Comparison of ENCODE assay signal across 8 mouse cellular contexts in genomic region chr4:134355841-134356452, GRCm38 (mm10). TPM values are rescaled to one million over a fixed set of nuclear protein-coding genes. Genes with fewer than 3 reads are reported as not detected.
DNase-seq lines count a peak whose midpoint lies in the region; ATAC-seq and TF ChIP-seq lines count a peak whose summit lies in the region.

No protein-coding gene starts in this region.

- DNase-seq in heart, adult 8-10 months (ENCODE audit: low spot score): peak; percentile 71
- DNase-seq in left cerebral cortex, postnatal 10 days (ENCODE audit: extremely low spot score in 1 of 2, low spot score in 2 of 2): no peak
- DNase-seq in hindbrain, postnatal 0 days (ENCODE audit: low spot score): no peak
- DNase-seq in midbrain, embryonic 10.5 days (ENCODE audit: low spot score): no peak

- no peak for TF ChIP-seq CTCF in testis, adult 2 months (IDR thresholded peaks at IDR 0.05; ENCODE audit: control insufficient read depth, insufficient read depth, insufficient replicate concordance, low read depth, low read length)
- no peak for TF ChIP-seq CTCF in hindbrain, postnatal 0 days (IDR thresholded peaks at IDR 0.05; ENCODE audit: low read depth)

- no peak for TF ChIP-seq POLR2A in testis, adult 2 months (IDR thresholded peaks at IDR 0.05; ENCODE audit: control insufficient read depth, low read depth, low read length)

- no peak for ATAC-seq in neural tube, embryonic 13.5 days (ENCODE audit: low read depth)
- no peak for ATAC-seq in neural tube, embryonic 15.5 days (ENCODE audit: low FRiP score)
- peak; percentile 47; the same call in 1 of the 2 replicates for ATAC-seq in kidney, embryonic 16.5 days (ENCODE audit: low FRiP score, low TSS enrichment)
- no peak for ATAC-seq in hindbrain, postnatal 0 days

- H3K4me2 ChIP-seq in neural tube, embryonic 13.5 days: no peak overlapping the region
- no peak overlapping the region for H3K4me2 ChIP-seq in neural tube, embryonic 15.5 days
- H3K4me2 ChIP-seq in kidney, embryonic 16.5 days (replicated peaks; ENCODE audit: low read depth, low read length): 0 out of 2 replicates have a peak overlapping the region, but pooled peaks have one; percentile 16
- no peak overlapping the region for H3K4me2 ChIP-seq in hindbrain, postnatal 0 days (ENCODE audit: low read depth, low read length)

- intact Hi-C loops in left cerebral cortex, postnatal 10 days (cut with DNase I): loop anchor here (5.0 to 10.0 kb wide), 2 partner anchors 61 to 104 kb away; partner anchors contain the start of gene Grrp1

- no peaks in the 10 kb centered on the region for H3K9me3 ChIP-seq in neural tube, embryonic 13.5 days
- H3K9me3 ChIP-seq in neural tube, embryonic 15.5 days (replicated peaks): no peaks in the 10 kb centered on the region
- no peaks in the 10 kb centered on the region for H3K9me3 ChIP-seq in kidney, embryonic 16.5 days (ENCODE audit: low read length)
- no peaks in the 10 kb centered on the region for H3K9me3 ChIP-seq in hindbrain, postnatal 0 days (ENCODE audit: low read length)
- no peaks in the 10 kb centered on the region for H3K9me3 ChIP-seq in midbrain, embryonic 10.5 days (replicated peaks)

- peaks cover 7% of the 10 kb centered on the region; the same call in 1 of the 2 replicates for H3K27me3 ChIP-seq in neural tube, embryonic 13.5 days
- H3K27me3 ChIP-seq in neural tube, embryonic 15.5 days (replicated peaks): peaks cover 5% of the 10 kb centered on the region; the same call in 1 of the 2 replicates
- no peaks in the 10 kb centered on the region for H3K27me3 ChIP-seq in kidney, embryonic 16.5 days (ENCODE audit: insufficient read depth, low read length)
- H3K27me3 ChIP-seq in testis, adult 2 months (ENCODE audit: control insufficient read depth, insufficient read depth, low read length): no peaks in the 10 kb centered on the region
- H3K27me3 ChIP-seq in hindbrain, postnatal 0 days (ENCODE audit: insufficient read depth, low read length): 0 out of 2 replicates have a peak, but pooled peaks cover 3% of the 10 kb centered on the region
- H3K27me3 ChIP-seq in midbrain, embryonic 10.5 days (ENCODE audit: low read depth, poor library complexity, severe bottlenecking): peaks cover 33% of the 10 kb centered on the region

- WGBS in neural tube, embryonic 13.5 days: 49% methylated on average over 16 of the region's 16 CpGs
- WGBS in neural tube, embryonic 15.5 days: 53% methylated on average over 16 of the region's 16 CpGs
- 18% methylated on average over 16 of the region's 16 CpGs for WGBS in kidney, embryonic 16.5 days
- 54% methylated on average over 16 of the region's 16 CpGs for WGBS in hindbrain, postnatal 0 days
- WGBS in midbrain, embryonic 10.5 days: 62% methylated on average over 16 of the region's 16 CpGs

- 0 out of 2 replicates have a peak overlapping the region, but pooled peaks have one; percentile 5 for H3K9ac ChIP-seq in neural tube, embryonic 13.5 days
- no peak overlapping the region for H3K9ac ChIP-seq in neural tube, embryonic 15.5 days (replicated peaks)
- H3K9ac ChIP-seq in kidney, embryonic 16.5 days (replicated peaks; ENCODE audit: low read length): no peak overlapping the region
- no peak overlapping the region for H3K9ac ChIP-seq in hindbrain, postnatal 0 days (replicated peaks; ENCODE audit: low read length)

- peaks cover 24% of the 10 kb centered on the region for H3K4me1 ChIP-seq in neural tube, embryonic 13.5 days (replicated peaks)
- H3K4me1 ChIP-seq in neural tube, embryonic 15.5 days: peaks cover 21% of the 10 kb centered on the region
- H3K4me1 ChIP-seq in kidney, embryonic 16.5 days (ENCODE audit: insufficient read depth, low read length): peaks cover 47% of the 10 kb centered on the region
- H3K4me1 ChIP-seq in testis, adult 2 months (ENCODE audit: control insufficient read depth, insufficient read depth, low read length): peaks cover 14% of the 10 kb centered on the region
- H3K4me1 ChIP-seq in hindbrain, postnatal 0 days (ENCODE audit: insufficient read depth, low read length): no peaks in the 10 kb centered on the region; the same call in 1 of the 2 replicates
- peaks cover 27% of the 10 kb centered on the region for H3K4me1 ChIP-seq in midbrain, embryonic 10.5 days

- no peaks in the 10 kb centered on the region for H3K36me3 ChIP-seq in neural tube, embryonic 13.5 days
- no peaks in the 10 kb centered on the region for H3K36me3 ChIP-seq in neural tube, embryonic 15.5 days
- no peaks in the 10 kb centered on the region for H3K36me3 ChIP-seq in kidney, embryonic 16.5 days (ENCODE audit: insufficient read depth, low read length)
- H3K36me3 ChIP-seq in testis, adult 2 months (ENCODE audit: control insufficient read depth, insufficient read depth, low read length): no peaks in the 10 kb centered on the region
- H3K36me3 ChIP-seq in hindbrain, postnatal 0 days (ENCODE audit: insufficient read depth, low read length): no peaks in the 10 kb centered on the region
- no peaks in the 10 kb centered on the region for H3K36me3 ChIP-seq in midbrain, embryonic 10.5 days

- H3K27ac ChIP-seq in neural tube, embryonic 13.5 days (replicated peaks): no peak overlapping the region
- no peak overlapping the region for H3K27ac ChIP-seq in neural tube, embryonic 15.5 days (replicated peaks)
- peak overlapping the region; percentile 40 for H3K27ac ChIP-seq in kidney, embryonic 16.5 days (ENCODE audit: low read length)
- H3K27ac ChIP-seq in testis, adult 2 months (ENCODE audit: control insufficient read depth, insufficient read depth, low read depth, low read length): peak overlapping the region; percentile 23; the same call in 1 of the 2 replicates
- H3K27ac ChIP-seq in hindbrain, postnatal 0 days: no peak overlapping the region
- no peak overlapping the region for H3K27ac ChIP-seq in midbrain, embryonic 10.5 days (replicated peaks)

- no peak overlapping the region for H3K4me3 ChIP-seq in neural tube, embryonic 13.5 days
- H3K4me3 ChIP-seq in neural tube, embryonic 15.5 days (replicated peaks): no peak overlapping the region
- H3K4me3 ChIP-seq in kidney, embryonic 16.5 days (ENCODE audit: low read length): no peak overlapping the region
- H3K4me3 ChIP-seq in testis, adult 2 months (ENCODE audit: control insufficient read depth, low read depth, low read length): no peak overlapping the region
- no peak overlapping the region for H3K4me3 ChIP-seq in hindbrain, postnatal 0 days (ENCODE audit: low read length)
- H3K4me3 ChIP-seq in midbrain, embryonic 10.5 days: no peak overlapping the region

RNA-seq across cellular contexts. Expression of gene Slc30a2, which starts 13.0 kb away (rescaled TPM):
- polyA plus RNA-seq in neural tube, embryonic 13.5 days (2015; fragmentation: Nextera tagmentation; extraction: Ambion mirVana): 0.15 and 0.22 TPM in 2 replicates
- 0.14 and 0.20 TPM in 2 replicates for polyA plus RNA-seq in neural tube, embryonic 15.5 days (2015; fragmentation: Nextera tagmentation; extraction: Ambion mirVana)
- under 1 TPM; 0.32 to 0.94 (median 0.55) TPM for total RNA-seq in heart, adult 8-10 months (2022)
- polyA plus RNA-seq in kidney, embryonic 16.5 days (2015; fragmentation: Nextera tagmentation; extraction: Ambion mirVana): 0.92 and 1.4 TPM in 2 replicates
- polyA plus RNA-seq in testis, adult 2 months (2012; rRNA removed): 19.1 and 21.3 TPM in 2 replicates
- total RNA-seq in left cerebral cortex, postnatal 10 days (2021): not detected
- 0.43 TPM in 1 of 2 replicates, not detected in the other for total RNA-seq in hindbrain, postnatal 0 days (2014; rRNA removed)
- 0.09 and 0.18 TPM in 2 replicates for polyA plus RNA-seq in hindbrain, postnatal 0 days (2015; fragmentation: Nextera tagmentation; extraction: Ambion mirVana)
- 0.10 TPM in 1 of 2 replicates, not detected in the other for polyA plus RNA-seq in midbrain, embryonic 10.5 days (2016; fragmentation: Nextera tagmentation; extraction: Ambion mirVana)

RNA-seq across cellular contexts. Expression of gene Extl1, which starts 27.7 kb away (rescaled TPM):
- 0.66 and 0.73 TPM in 2 replicates for polyA plus RNA-seq in neural tube, embryonic 13.5 days (2015; fragmentation: Nextera tagmentation; extraction: Ambion mirVana)
- polyA plus RNA-seq in neural tube, embryonic 15.5 days (2015; fragmentation: Nextera tagmentation; extraction: Ambion mirVana): 0.75 and 1.2 TPM in 2 replicates
- 10 to 100 TPM; 20.5 to 28.9 (median 23.9) TPM for total RNA-seq in heart, adult 8-10 months (2022)
- 0.32 and 0.61 TPM in 2 replicates for polyA plus RNA-seq in kidney, embryonic 16.5 days (2015; fragmentation: Nextera tagmentation; extraction: Ambion mirVana)
- 0.25 and 0.26 TPM in 2 replicates for polyA plus RNA-seq in testis, adult 2 months (2012; rRNA removed)
- 10 to 100 TPM; 29.6 to 31.2 TPM for total RNA-seq in left cerebral cortex, postnatal 10 days (2021)
- total RNA-seq in hindbrain, postnatal 0 days (2014; rRNA removed): 0.54 and 1.8 TPM in 2 replicates
- 0.39 and 0.66 TPM in 2 replicates for polyA plus RNA-seq in hindbrain, postnatal 0 days (2015; fragmentation: Nextera tagmentation; extraction: Ambion mirVana)
- 0.23 and 0.39 TPM in 2 replicates for polyA plus RNA-seq in midbrain, embryonic 10.5 days (2016; fragmentation: Nextera tagmentation; extraction: Ambion mirVana)

RNA-seq across cellular contexts. Expression of gene Pafah2, which starts 40.2 kb away (rescaled TPM):
- 7.4 and 8.0 TPM in 2 replicates for polyA plus RNA-seq in neural tube, embryonic 13.5 days (2015; fragmentation: Nextera tagmentation; extraction: Ambion mirVana)
- 7.5 and 8.9 TPM in 2 replicates for polyA plus RNA-seq in neural tube, embryonic 15.5 days (2015; fragmentation: Nextera tagmentation; extraction: Ambion mirVana)
- 10 to 100 TPM in 1 of 4 experiments, 1 to 10 TPM in 3; 6.8 to 10.7 (median 9.1) TPM for total RNA-seq in heart, adult 8-10 months (2022)
- polyA plus RNA-seq in kidney, embryonic 16.5 days (2015; fragmentation: Nextera tagmentation; extraction: Ambion mirVana): 19.5 and 20.1 TPM in 2 replicates
- polyA plus RNA-seq in testis, adult 2 months (2012; rRNA removed): 36.0 and 37.2 TPM in 2 replicates
- 10 to 100 TPM; 11.3 to 12.9 TPM for total RNA-seq in left cerebral cortex, postnatal 10 days (2021)
- 12.1 and 17.9 TPM in 2 replicates for total RNA-seq in hindbrain, postnatal 0 days (2014; rRNA removed)
- polyA plus RNA-seq in hindbrain, postnatal 0 days (2015; fragmentation: Nextera tagmentation; extraction: Ambion mirVana): 5.3 and 6.7 TPM in 2 replicates
- polyA plus RNA-seq in midbrain, embryonic 10.5 days (2016; fragmentation: Nextera tagmentation; extraction: Ambion mirVana): 7.2 and 8.9 TPM in 2 replicates

RNA-seq across cellular contexts. Expression of gene Trim63, which starts 41.0 kb away (rescaled TPM):
- 0.88 and 1.6 TPM in 2 replicates for polyA plus RNA-seq in neural tube, embryonic 13.5 days (2015; fragmentation: Nextera tagmentation; extraction: Ambion mirVana)
- polyA plus RNA-seq in neural tube, embryonic 15.5 days (2015; fragmentation: Nextera tagmentation; extraction: Ambion mirVana): 1.2 and 1.4 TPM in 2 replicates
- 100 to 1,000 TPM; 164 to 261 (median 195) TPM for total RNA-seq in heart, adult 8-10 months (2022)
- polyA plus RNA-seq in kidney, embryonic 16.5 days (2015; fragmentation: Nextera tagmentation; extraction: Ambion mirVana): 3.3 and 4.1 TPM in 2 replicates
- 1.6 and 1.8 TPM in 2 replicates for polyA plus RNA-seq in testis, adult 2 months (2012; rRNA removed)
- under 1 TPM; 0.66 to 0.87 TPM for total RNA-seq in left cerebral cortex, postnatal 10 days (2021)
- total RNA-seq in hindbrain, postnatal 0 days (2014; rRNA removed): 0.32 and 1.5 TPM in 2 replicates
- 0.84 and 1.1 TPM in 2 replicates for polyA plus RNA-seq in hindbrain, postnatal 0 days (2015; fragmentation: Nextera tagmentation; extraction: Ambion mirVana)
- 0.36 and 0.87 TPM in 2 replicates for polyA plus RNA-seq in midbrain, embryonic 10.5 days (2016; fragmentation: Nextera tagmentation; extraction: Ambion mirVana)

Comparison
In these comparisons a context has a peak if more than half of its experiments do, and no peak if none do; other contexts are left out.
1. H3K27ac ChIP-seq: peak in kidney, embryonic 16.5 days (single experiment) and testis, adult 2 months (single experiment); none in neural tube, embryonic 13.5 days (single experiment), neural tube, embryonic 15.5 days (single experiment), hindbrain, postnatal 0 days (single experiment) and midbrain, embryonic 10.5 days (single experiment).